Mouse (Mus musculus): ENCODE measurements around the gene Tgfb3.

- TF ChIP-seq POLR2A (IDR thresholded peaks at IDR 0.05; ENCODE audit: low read depth, low read length) (peak; percentile 10; the same call in 1 of the 2 replicates), CTCF (IDR thresholded peaks at IDR 0.05; ENCODE audit: borderline replicate concordance, insufficient read depth, low read length) (peak; percentile 42; the same call in 1 of the 2 replicates)
Observed at GRCm38 (mm10) chr12:86076321-86076901, 2.4 kb downstream of the Tgfb3 start.
